Comparison of ENCODE assay signal across 19 mouse cellular contexts in the genomic region with DNA sequence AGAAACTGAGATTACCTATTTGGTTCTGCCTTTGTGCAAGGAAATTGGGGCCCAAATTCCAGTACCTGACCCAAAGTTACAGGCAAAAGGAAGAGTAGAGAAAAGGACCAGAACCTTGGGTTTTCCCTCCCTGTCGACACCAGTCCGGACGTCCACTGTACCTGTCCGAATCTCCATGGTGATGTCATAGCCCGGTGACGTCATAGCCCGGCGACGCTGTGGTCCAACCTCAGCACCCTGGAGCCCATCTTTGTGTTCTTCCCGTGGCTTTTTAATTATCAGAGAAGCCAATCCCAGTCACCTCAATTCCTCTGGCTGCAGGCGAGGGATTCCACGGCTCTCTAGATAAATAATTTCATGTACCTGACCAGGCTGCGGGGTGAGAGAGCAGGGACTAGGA.
"Had no signal": no experiment of that assay in that cellular context is flagged by ENCODE, and none has a peak within 500 bp of the region (broad histone marks: within the 10 kb centered on the region; RNA-seq: fewer than 3 reads in every experiment).

No protein-coding gene starts in this region.

- H3K9ac ChIP-seq: liver, embryonic 13.5 days; midbrain, embryonic 15.5 days; neural tube, embryonic 12.5 days; neural tube, embryonic 15.5 days had no signal

- H3K27ac ChIP-seq: liver, embryonic 13.5 days; midbrain, embryonic 15.5 days; neural tube, embryonic 12.5 days; neural tube, embryonic 15.5 days; stomach, postnatal 0 days had no signal

- H3K4me3 ChIP-seq: liver, embryonic 13.5 days; midbrain, embryonic 15.5 days; neural tube, embryonic 12.5 days; neural tube, embryonic 15.5 days had no signal

- H3K9me3 ChIP-seq: liver, embryonic 13.5 days; midbrain, embryonic 15.5 days; neural tube, embryonic 12.5 days; neural tube, embryonic 15.5 days had no signal

- DNase-seq: kidney, adult 2 months; kidney, postnatal 10 days; kidney, postnatal 4 days; liver, embryonic 13.5 days; lung, adult 2 months; lung, postnatal 14 days; lung, postnatal 4 days; right cerebral cortex, adult 18-20 months; right cerebral cortex, postnatal 14 days; right cerebral cortex, postnatal 4 days; thymus, adult 2 months; thymus, postnatal 14 days; thymus, postnatal 4 days had no signal

- ATAC-seq: intestine, embryonic 16.5 days; midbrain, embryonic 15.5 days had no signal

- H3K27me3 ChIP-seq: liver, embryonic 13.5 days; midbrain, embryonic 15.5 days; neural tube, embryonic 12.5 days; neural tube, embryonic 15.5 days had no signal

- H3K36me3 ChIP-seq: liver, embryonic 13.5 days; midbrain, embryonic 15.5 days; neural tube, embryonic 12.5 days; neural tube, embryonic 15.5 days had no signal

- H3K4me2 ChIP-seq: liver, embryonic 13.5 days; midbrain, embryonic 11.5 days; midbrain, embryonic 15.5 days; neural tube, embryonic 12.5 days; neural tube, embryonic 15.5 days had no signal
